Mouse (Mus musculus) liver, postnatal 0 days (tissue): ENCODE results near the gene Tbc1d14.

Experiments used
- CTCF ChIP-seq: sonication (generic); IDR thresholded peaks from 2 replicates; pipeline ENCODE4 v1.5.1; 2016; ENCODE audit warnings: antibody characterized with exemption, low read depth
- EP300 ChIP-seq: IDR thresholded peaks from 2 replicates; pipeline ENCODE4 v1.6.1; 2016; ENCODE audit warnings: antibody characterized with exemption, low read depth, mild to moderate bottlenecking

- TF ChIP-seq CTCF: no peak
- no peak for TF ChIP-seq EP300
Observed at GRCm38 (mm10) chr5:36625612-36626011, 32.5 kb upstream of the Tbc1d14 start.
